Mouse (Mus musculus): Measurements from ENCODE around the gene Gjc2.

DNA sequence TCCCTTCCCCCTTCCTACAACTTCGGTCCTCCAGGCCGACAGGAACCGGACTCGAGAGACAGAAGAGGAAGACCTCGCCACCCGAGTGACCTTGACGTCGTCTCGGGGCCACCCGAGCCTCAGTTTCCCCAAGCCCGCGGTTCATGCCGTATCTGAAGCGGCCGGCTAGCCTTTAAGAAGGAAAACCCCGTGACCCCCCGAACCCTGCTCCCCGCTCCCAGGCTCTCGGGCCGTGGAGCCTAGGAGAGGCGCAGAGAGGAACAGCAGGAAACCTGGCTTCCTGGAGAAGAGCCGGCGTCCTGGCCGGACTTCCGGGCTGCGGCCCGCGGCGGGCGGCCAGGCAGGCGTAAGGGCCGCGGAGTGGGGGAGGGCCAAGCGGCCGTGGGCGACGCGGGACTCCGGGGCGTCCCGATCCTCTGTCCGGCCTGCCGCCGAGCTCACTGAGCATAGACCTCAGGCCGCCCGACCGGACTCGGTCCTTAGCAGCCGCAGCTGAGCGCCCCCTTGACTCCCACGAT is 44.6 kb upstream of the Gjc2 start:
- no peak for TF ChIP-seq CTCF (IDR thresholded peaks at IDR 0.05; ENCODE audit: low read depth)
- no peak for TF ChIP-seq EP300 (IDR thresholded peaks at IDR 0.05; ENCODE audit: low read depth)

All from liver, postnatal 0 days (tissue).